In genomic region chrX:106113881-106114280, GRCm38 (mm10) we compare ENCODE assay signal across 30 mouse cellular contexts. TPM values are rescaled to one million over a fixed set of nuclear protein-coding genes. Genes with fewer than 3 reads are reported as not detected.
"Had no signal": no experiment of that assay in that cellular context is flagged by ENCODE, and none has a peak within 500 bp of the region (broad histone marks: within the 10 kb centered on the region; RNA-seq: fewer than 3 reads in every experiment).

No protein-coding gene starts in this region.

- H3K4me2 ChIP-seq: limb, embryonic 12.5 days; limb, embryonic 13.5 days; limb, embryonic 15.5 days; liver, embryonic 11.5 days; liver, embryonic 12.5 days; liver, embryonic 13.5 days; liver, embryonic 15.5 days; lung, embryonic 14.5 days; lung, embryonic 15.5 days; midbrain, embryonic 11.5 days; midbrain, embryonic 12.5 days; midbrain, embryonic 13.5 days; midbrain, embryonic 15.5 days; neural tube, embryonic 12.5 days had no signal

- ATAC-seq: liver, embryonic 12.5 days; midbrain, embryonic 13.5 days; midbrain, embryonic 15.5 days; midbrain, embryonic 16.5 days had no signal

- H3K36me3 ChIP-seq: limb, embryonic 15.5 days; liver, embryonic 15.5 days; midbrain, embryonic 15.5 days had no signal

- H3K4me3 ChIP-seq: left cerebral cortex, adult 2 months; limb, embryonic 10.5 days; limb, embryonic 12.5 days; limb, embryonic 13.5 days; limb, embryonic 15.5 days; liver, embryonic 12.5 days; liver, embryonic 13.5 days; liver, embryonic 15.5 days; lung, embryonic 15.5 days; megakaryocyte, embryonic 14.5 days; midbrain, embryonic 10.5 days; midbrain, embryonic 12.5 days; midbrain, embryonic 13.5 days; midbrain, embryonic 15.5 days; myocyte; neural tube, embryonic 12.5 days had no signal

- H3K9ac ChIP-seq: limb, embryonic 12.5 days; limb, embryonic 13.5 days; limb, embryonic 15.5 days; liver, embryonic 12.5 days; liver, embryonic 13.5 days; liver, embryonic 14.5 days; liver, embryonic 15.5 days; lung, embryonic 14.5 days; lung, embryonic 15.5 days; midbrain, embryonic 12.5 days; midbrain, embryonic 13.5 days; midbrain, embryonic 15.5 days; neural tube, embryonic 12.5 days had no signal

- H3K4me1 ChIP-seq: limb, embryonic 10.5 days; limb, embryonic 12.5 days; limb, embryonic 13.5 days; limb, embryonic 15.5 days; liver, embryonic 12.5 days; liver, embryonic 13.5 days; liver, embryonic 15.5 days; lung, embryonic 15.5 days; megakaryocyte, embryonic 14.5 days; midbrain, embryonic 10.5 days; midbrain, embryonic 12.5 days; midbrain, embryonic 13.5 days; midbrain, embryonic 15.5 days; neural tube, embryonic 12.5 days had no signal

- H3K27ac ChIP-seq: left cerebral cortex, adult 2 months; limb, embryonic 10.5 days; limb, embryonic 12.5 days; limb, embryonic 13.5 days; limb, embryonic 15.5 days; liver, embryonic 12.5 days; liver, embryonic 13.5 days; liver, embryonic 14.5 days; liver, embryonic 15.5 days; lung, embryonic 15.5 days; macrophage; midbrain, embryonic 10.5 days; midbrain, embryonic 12.5 days; midbrain, embryonic 13.5 days; midbrain, embryonic 15.5 days; neural tube, embryonic 12.5 days had no signal

- H3K27me3 ChIP-seq: limb, embryonic 12.5 days; limb, embryonic 13.5 days; limb, embryonic 15.5 days; liver, embryonic 12.5 days; liver, embryonic 13.5 days; liver, embryonic 15.5 days; lung, embryonic 15.5 days; midbrain, embryonic 12.5 days; midbrain, embryonic 13.5 days; midbrain, embryonic 15.5 days; neural tube, embryonic 12.5 days had no signal

- DNase-seq: left cerebral cortex, postnatal 4 days; liver, embryonic 13.5 days; lung, adult 18-20 months; lung, adult 2 months; lung, embryonic 14.5 days; lung, postnatal 10 days; lung, postnatal 14 days; lung, postnatal 36 days; lung, postnatal 4 days; midbrain, embryonic 14.5 days had no signal

- H3K9me3 ChIP-seq: limb, embryonic 10.5 days; limb, embryonic 12.5 days; limb, embryonic 13.5 days; limb, embryonic 15.5 days; liver, embryonic 12.5 days; liver, embryonic 13.5 days; liver, embryonic 15.5 days; lung, embryonic 15.5 days; megakaryocyte, embryonic 14.5 days; midbrain, embryonic 10.5 days; midbrain, embryonic 12.5 days; midbrain, embryonic 13.5 days; midbrain, embryonic 15.5 days; neural tube, embryonic 12.5 days had no signal

RNA-seq across cellular contexts. Expression of gene Tlr13, which starts 29.1 kb away (rescaled TPM):
- polyA plus RNA-seq: myocyte had no signal
